Mouse (Mus musculus): ENCODE measurements around the gene Ralgps1. TPM values are rescaled to one million over a fixed set of nuclear protein-coding genes. Genes with fewer than 3 reads are reported as not detected.

Gene Ralgps1
- polyA plus RNA-seq, 1 experiment = not detected

GRCm38 (mm10) chr2:33248549-33248948 is 122.7 kb downstream of the Ralgps1 start:
- Histone ChIP-seq H3K4me3 (replicated peaks) (no peak overlapping the region), H3K9me3 (ENCODE audit: control insufficient read depth, low read length) (no peaks in the 10 kb centered on the region), H3K27me3 (ENCODE audit: control insufficient read depth) (no peaks in the 10 kb centered on the region), H3K36me3 (ENCODE audit: control insufficient read depth) (no peaks in the 10 kb centered on the region), H3K4me1 (ENCODE audit: control insufficient read depth) (peaks cover 5% of the 10 kb centered on the region)
- TF ChIP-seq TAL1 (IDR thresholded peaks at IDR 0.05; ENCODE audit: low read length) (no peak), GATA1 (IDR thresholded peaks at IDR 0.05; ENCODE audit: low read length) (no peak)

- H3K9me3 ChIP-seq (ENCODE audit: control insufficient read depth, low read length) = no peaks in the 10 kb centered on the region
- no peaks in the 10 kb centered on the region for H3K36me3 ChIP-seq (ENCODE audit: control insufficient read depth)
- no peak for TF ChIP-seq GATA1 (IDR thresholded peaks at IDR 0.05; ENCODE audit: low read length)
- TF ChIP-seq TAL1 (IDR thresholded peaks at IDR 0.05; ENCODE audit: low read length) = no peak
- H3K4me1 ChIP-seq (ENCODE audit: control insufficient read depth) = peaks cover 5% of the 10 kb centered on the region
- H3K27me3 ChIP-seq (ENCODE audit: control insufficient read depth) = no peaks in the 10 kb centered on the region
- no peak overlapping the region for H3K4me3 ChIP-seq (replicated peaks)
Measured at GRCm38 (mm10) chr2:33246841-33247240, 124.4 kb downstream of the Ralgps1 start.

- no peaks in the 10 kb centered on the region for H3K27me3 ChIP-seq (ENCODE audit: control insufficient read depth)
- H3K9me3 ChIP-seq (ENCODE audit: control insufficient read depth, low read length) = no peaks in the 10 kb centered on the region
Measured at GRCm38 (mm10) chr2:33245350-33245749, 125.9 kb downstream of the Ralgps1 start.

GRCm38 (mm10) chr2:33244880-33245279 is 126.4 kb downstream of the Ralgps1 start:
- no peaks in the 10 kb centered on the region for H3K36me3 ChIP-seq (ENCODE audit: control insufficient read depth)
- no peak for TF ChIP-seq GATA1 (IDR thresholded peaks at IDR 0.05; ENCODE audit: low read length)
- no peak for TF ChIP-seq TAL1 (IDR thresholded peaks at IDR 0.05; ENCODE audit: low read length)
- peaks cover 5% of the 10 kb centered on the region for H3K4me1 ChIP-seq (ENCODE audit: control insufficient read depth)
- H3K27me3 ChIP-seq (ENCODE audit: control insufficient read depth) = no peaks in the 10 kb centered on the region
- no peaks in the 10 kb centered on the region for H3K9me3 ChIP-seq (ENCODE audit: control insufficient read depth, low read length)
- no peak overlapping the region for H3K4me3 ChIP-seq (replicated peaks)

More at GRCm38 (mm10) chr2:33245350-33245749, 125.9 kb downstream of the Ralgps1 start:
- Histone ChIP-seq H3K4me3 (replicated peaks) (no peak overlapping the region), H3K36me3 (ENCODE audit: control insufficient read depth) (no peaks in the 10 kb centered on the region), H3K4me1 (ENCODE audit: control insufficient read depth) (peaks cover 5% of the 10 kb centered on the region)
- TF ChIP-seq GATA1 (IDR thresholded peaks at IDR 0.05; ENCODE audit: low read length) (no peak), TAL1 (IDR thresholded peaks at IDR 0.05; ENCODE audit: low read length) (no peak)

- Histone ChIP-seq H3K36me3 (ENCODE audit: control insufficient read depth) (no peaks in the 10 kb centered on the region), H3K4me1 (ENCODE audit: control insufficient read depth) (no peaks in the 10 kb centered on the region), H3K27me3 (ENCODE audit: control insufficient read depth) (no peaks in the 10 kb centered on the region), H3K4me3 (replicated peaks) (no peak overlapping the region), H3K9me3 (ENCODE audit: control insufficient read depth, low read length) (no peaks in the 10 kb centered on the region)
- TF ChIP-seq TAL1 (IDR thresholded peaks at IDR 0.05; ENCODE audit: low read length) (no peak), GATA1 (IDR thresholded peaks at IDR 0.05; ENCODE audit: low read length) (no peak)
Measured at GRCm38 (mm10) chr2:33237581-33237980, 133.7 kb downstream of the Ralgps1 start.

- Histone ChIP-seq H3K36me3 (ENCODE audit: control insufficient read depth) (no peaks in the 10 kb centered on the region), H3K4me3 (replicated peaks) (no peak overlapping the region), H3K4me1 (ENCODE audit: control insufficient read depth) (no peaks in the 10 kb centered on the region), H3K27me3 (ENCODE audit: control insufficient read depth) (no peaks in the 10 kb centered on the region), H3K9me3 (ENCODE audit: control insufficient read depth, low read length) (no peaks in the 10 kb centered on the region)
- no peak for TF ChIP-seq GATA1 (IDR thresholded peaks at IDR 0.05; ENCODE audit: low read length)
- no peak for TF ChIP-seq TAL1 (IDR thresholded peaks at IDR 0.05; ENCODE audit: low read length)
Measured at GRCm38 (mm10) chr2:33234848-33235247, 136.4 kb downstream of the Ralgps1 start.

- Histone ChIP-seq H3K36me3 (ENCODE audit: control insufficient read depth) (no peaks in the 10 kb centered on the region), H3K9me3 (ENCODE audit: control insufficient read depth, low read length) (no peaks in the 10 kb centered on the region), H3K4me3 (replicated peaks) (no peak overlapping the region), H3K4me1 (ENCODE audit: control insufficient read depth) (no peaks in the 10 kb centered on the region), H3K27me3 (ENCODE audit: control insufficient read depth) (no peaks in the 10 kb centered on the region)
- TF ChIP-seq TAL1 (IDR thresholded peaks at IDR 0.05; ENCODE audit: low read length) = no peak
- no peak for TF ChIP-seq GATA1 (IDR thresholded peaks at IDR 0.05; ENCODE audit: low read length)
Measured at GRCm38 (mm10) chr2:33233856-33234255, 137.4 kb downstream of the Ralgps1 start.

- TF ChIP-seq GATA1 (IDR thresholded peaks at IDR 0.05; ENCODE audit: low read length) = no peak
- TF ChIP-seq TAL1 (IDR thresholded peaks at IDR 0.05; ENCODE audit: low read length) = no peak
- no peaks in the 10 kb centered on the region for H3K4me1 ChIP-seq (ENCODE audit: control insufficient read depth)
- H3K9me3 ChIP-seq (ENCODE audit: control insufficient read depth, low read length) = no peaks in the 10 kb centered on the region
- H3K36me3 ChIP-seq (ENCODE audit: control insufficient read depth) = no peaks in the 10 kb centered on the region
- H3K27me3 ChIP-seq (ENCODE audit: control insufficient read depth) = no peaks in the 10 kb centered on the region
- no peak overlapping the region for H3K4me3 ChIP-seq (replicated peaks)
Measured at GRCm38 (mm10) chr2:33232782-33233570, 138.3 kb downstream of the Ralgps1 start.

- Histone ChIP-seq H3K4me3 (replicated peaks) (no peak overlapping the region), H3K4me1 (ENCODE audit: control insufficient read depth) (no peaks in the 10 kb centered on the region), H3K27me3 (ENCODE audit: control insufficient read depth) (no peaks in the 10 kb centered on the region), H3K36me3 (ENCODE audit: control insufficient read depth) (no peaks in the 10 kb centered on the region), H3K9me3 (ENCODE audit: control insufficient read depth, low read length) (no peaks in the 10 kb centered on the region)
- TF ChIP-seq GATA1 (IDR thresholded peaks at IDR 0.05; ENCODE audit: low read length) (no peak), TAL1 (IDR thresholded peaks at IDR 0.05; ENCODE audit: low read length) (no peak)
Measured at GRCm38 (mm10) chr2:33231788-33232187, 139.5 kb downstream of the Ralgps1 start.
